Mouse (Mus musculus) limb, embryonic 13.5 days (tissue): ENCODE results near the gene Trim63. TPM values are rescaled to one million over a fixed set of nuclear protein-coding genes. Genes with fewer than 3 reads are reported as not detected.
"Not testable (repeated sequence)": the region's sequence is repeated elsewhere in the genome, so short reads cannot be mapped to it uniquely, and the experiment has no call there.

Experiments used
- ATAC-seq: fragments of 200-750 bp; cut with Nextera tagmentation; 2 replicates; pipeline ENCODE4 v1.8.0; 2017; ENCODE audit warnings: low read depth, moderate number of reproducible peaks, moderate TSS enrichment; ENCODE audit not compliant: low FRiP score
- H3K27ac ChIP-seq: fragments of 300-500 bp; sonication (generic); 2 replicates; pipeline ENCODE4 v1.5.1; 2015; ENCODE audit warnings: inconsistent platforms, mild to moderate bottlenecking, moderate library complexity
- H3K27me3 ChIP-seq: fragments of 300-500 bp; sonication (generic); 2 replicates; pipeline ENCODE4 v1.6.1; 2015; ENCODE audit warnings: mild to moderate bottlenecking, inconsistent platforms
- H3K36me3 ChIP-seq: fragments of 300-500 bp; sonication (generic); 2 replicates; pipeline ENCODE4 v1.6.1; 2015; ENCODE audit warnings: inconsistent platforms, mild to moderate bottlenecking, moderate library complexity
- H3K4me1 ChIP-seq: fragments of 300-500 bp; sonication (generic); 2 replicates; pipeline ENCODE4 v1.6.1; 2015; ENCODE audit warnings: inconsistent platforms
- H3K4me2 ChIP-seq: fragments of 300-500 bp; sonication (generic); replicated peaks from 2 replicates; pipeline ENCODE4 v1.6.1; 2015; ENCODE audit warnings: inconsistent platforms, mild to moderate bottlenecking, moderate library complexity
- H3K4me3 ChIP-seq: fragments of 300-500 bp; sonication (generic); 2 replicates; pipeline ENCODE4 v1.5.1; 2015; ENCODE audit warnings: moderate library complexity, mild to moderate bottlenecking, inconsistent platforms
- H3K9ac ChIP-seq: fragments of 300-500 bp; sonication (generic); 2 replicates; pipeline ENCODE4 v1.6.1; 2015; ENCODE audit warnings: mild to moderate bottlenecking, inconsistent platforms
- H3K9me3 ChIP-seq: fragments of 300-500 bp; sonication (generic); 2 replicates; pipeline ENCODE4 v1.6.1; 2016; ENCODE audit warnings: inconsistent platforms
- WGBS: fragments of 180-500 bp; shearing (Covaris S2); methylation state at CpG from one replicate; pipeline ENCODE4 v1.1.7; 2015; 5-methylcytosine and 5-hydroxymethylcytosine counted together
- polyA plus RNA-seq: library from polyadenylated mRNA; unstranded; fragments of >200 nt; fragmentation: Nextera tagmentation; extraction: Ambion mirVana; gene quantifications from 2 replicates; pipeline ENCODE4 v1.2.1, GENCODE M21; 2015

Gene Trim63
- polyA plus RNA-seq, 1 experiment from 2014 or later: 5.3 TPM

DNA sequence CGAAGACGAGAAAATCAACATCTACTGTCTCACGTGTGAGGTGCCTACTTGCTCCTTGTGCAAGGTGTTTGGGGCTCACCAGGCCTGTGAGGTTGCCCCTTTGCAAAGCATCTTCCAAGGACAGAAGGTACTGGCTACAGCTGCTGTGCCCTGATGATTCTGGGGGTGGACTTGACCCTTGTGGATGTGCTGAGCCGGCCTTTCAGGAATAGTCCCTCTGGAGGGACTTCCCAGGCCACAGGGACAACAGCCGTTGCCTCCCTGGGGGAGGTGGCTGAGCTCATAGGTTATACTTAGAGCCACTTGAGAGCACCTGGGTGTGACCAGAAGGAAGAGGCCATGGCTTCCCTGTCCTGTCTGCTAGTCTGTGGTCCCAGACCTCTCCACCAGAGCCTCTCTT, 4.8 kb downstream of the Trim63 start:
- Histone ChIP-seq H3K27ac (no peak overlapping the region), H3K4me3 (no peak overlapping the region), H3K27me3 (peaks cover 4% of the 10 kb centered on the region; the same call in 1 of the 2 replicates), H3K4me1 (peaks cover 6% of the 10 kb centered on the region; the same call in 1 of the 2 replicates), H3K9ac (no peak overlapping the region), H3K4me2 (no peak overlapping the region), H3K9me3 (peaks cover 4% of the 10 kb centered on the region; the same call in 1 of the 2 replicates), H3K36me3 (no peaks in the 10 kb centered on the region)
- 72% methylated on average over 5 of the region's 5 CpGs for WGBS
- no peak for ATAC-seq

GRCm38 (mm10) chr4:134321524-134321923, 6.6 kb downstream of the Trim63 start:
- Histone ChIP-seq H3K9ac (no peak overlapping the region), H3K27ac (no peak overlapping the region), H3K4me1 (no peaks in the 10 kb centered on the region), H3K4me2 (no peak overlapping the region), H3K9me3 (peaks cover 4% of the 10 kb centered on the region; the same call in 1 of the 2 replicates), H3K27me3 (peaks cover 4% of the 10 kb centered on the region; the same call in 1 of the 2 replicates), H3K4me3 (no peak overlapping the region), H3K36me3 (no peaks in the 10 kb centered on the region)
- no peak for ATAC-seq
- WGBS: 62% methylated on average over 3 of the region's 3 CpGs

DNA sequence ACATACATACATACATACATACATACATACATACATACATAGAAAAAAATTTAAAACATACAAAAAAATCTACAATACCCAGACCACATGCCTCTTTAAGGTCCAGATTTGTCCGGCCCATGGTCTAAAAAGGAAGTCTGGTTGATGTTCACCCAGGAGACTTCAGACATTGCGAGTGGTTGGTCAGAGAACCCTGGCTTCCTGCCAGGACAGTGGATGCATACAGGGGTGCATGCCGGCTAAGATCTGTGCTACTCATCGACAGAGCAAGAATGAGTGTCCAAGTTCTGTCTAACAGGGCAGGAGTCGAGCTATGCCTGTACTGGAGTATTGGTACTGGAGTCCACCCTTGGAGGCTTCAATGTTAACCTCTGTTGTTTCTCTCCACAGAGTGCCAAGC, 9.7 kb downstream of the Trim63 start:
- Histone ChIP-seq H3K4me3 (no peak overlapping the region), H3K4me1 (no peaks in the 10 kb centered on the region), H3K4me2 (no peak overlapping the region), H3K36me3 (no peaks in the 10 kb centered on the region), H3K9me3 (peaks cover 4% of the 10 kb centered on the region; the same call in 1 of the 2 replicates), H3K27me3 (peaks cover 4% of the 10 kb centered on the region; the same call in 1 of the 2 replicates), H3K27ac (no peak overlapping the region), H3K9ac (no peak overlapping the region)
- ATAC-seq: no peak
- 63% methylated on average over 5 of the region's 5 CpGs for WGBS

GRCm38 (mm10) chr4:134326859-134327530, 12.1 kb downstream of the Trim63 start:
- no peaks in the 10 kb centered on the region for H3K4me1 ChIP-seq
- no peaks in the 10 kb centered on the region for H3K9me3 ChIP-seq
- no peak overlapping the region for H3K4me3 ChIP-seq
- H3K36me3 ChIP-seq: no peaks in the 10 kb centered on the region
- H3K27me3 ChIP-seq: peaks cover 4% of the 10 kb centered on the region; the same call in 1 of the 2 replicates
- no peak overlapping the region for H3K9ac ChIP-seq
- no peak overlapping the region for H3K4me2 ChIP-seq
- WGBS: 72% methylated on average over 5 of the region's 5 CpGs
- H3K27ac ChIP-seq: no peak overlapping the region
- no peak for ATAC-seq

GRCm38 (mm10) chr4:134328151-134328550, 13.2 kb downstream of the Trim63 start:
- H3K4me1 ChIP-seq: no peaks in the 10 kb centered on the region
- no peak overlapping the region for H3K4me3 ChIP-seq
- no peak overlapping the region for H3K9ac ChIP-seq
- H3K4me2 ChIP-seq: no peak overlapping the region
- H3K27ac ChIP-seq: no peak overlapping the region
- H3K9me3 ChIP-seq: no peaks in the 10 kb centered on the region
- H3K27me3 ChIP-seq: no peaks in the 10 kb centered on the region
- no peak for ATAC-seq
- no peaks in the 10 kb centered on the region for H3K36me3 ChIP-seq
- 64% methylated on average over 8 of the region's 8 CpGs for WGBS

- Histone ChIP-seq H3K27me3 (no peaks in the 10 kb centered on the region), H3K4me3 (no peak overlapping the region), H3K4me2 (no peak overlapping the region), H3K27ac (no peak overlapping the region), H3K36me3 (no peaks in the 10 kb centered on the region), H3K4me1 (no peaks in the 10 kb centered on the region), H3K9ac (no peak overlapping the region), H3K9me3 (no peaks in the 10 kb centered on the region)
- WGBS: 88% methylated on average over 8 of the region's 8 CpGs
- ATAC-seq: no peak
These were observed 13.9 kb downstream of the Trim63 start for GRCm38 (mm10) chr4:134328832-134329231.

DNA sequence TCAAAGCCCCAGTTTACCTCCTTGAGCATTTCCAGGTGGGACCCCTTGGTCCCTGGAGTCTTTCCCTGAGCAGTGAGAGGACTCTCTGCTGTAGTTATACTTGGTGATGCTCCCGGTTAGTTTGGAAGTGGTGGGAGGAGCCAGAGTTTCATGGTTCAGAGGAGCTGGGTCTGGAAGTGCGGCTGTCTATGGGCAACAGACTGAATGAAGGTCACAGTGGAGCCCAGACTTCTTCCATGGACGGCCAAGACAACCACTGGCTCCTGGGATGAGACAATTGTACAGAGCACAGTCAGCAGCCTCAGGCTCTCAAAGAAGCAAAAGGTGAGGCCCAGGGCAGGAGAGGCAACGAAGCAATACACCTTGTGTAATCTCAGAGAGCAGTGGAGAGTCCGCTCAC, 15.4 kb downstream of the Trim63 start:
- no peak overlapping the region for H3K4me3 ChIP-seq
- H3K4me2 ChIP-seq: no peak overlapping the region
- H3K27me3 ChIP-seq: no peaks in the 10 kb centered on the region
- no peaks in the 10 kb centered on the region for H3K9me3 ChIP-seq
- 68% methylated on average over 5 of the region's 5 CpGs for WGBS
- no peaks in the 10 kb centered on the region for H3K36me3 ChIP-seq
- no peak for ATAC-seq
- H3K27ac ChIP-seq: no peak overlapping the region
- no peak overlapping the region for H3K9ac ChIP-seq
- no peaks in the 10 kb centered on the region for H3K4me1 ChIP-seq

GRCm38 (mm10) chr4:134341231-134341630, 26.3 kb downstream of the Trim63 start:
- H3K9ac ChIP-seq, H3K9me3 ChIP-seq, H3K4me2 ChIP-seq, H3K36me3 ChIP-seq, H3K27ac ChIP-seq, ATAC-seq, H3K4me3 ChIP-seq: not testable (repeated sequence)
- Histone ChIP-seq H3K4me1 (peaks cover 13% of the 10 kb centered on the region), H3K27me3 (peaks cover 59% of the 10 kb centered on the region)
- WGBS: 63% methylated on average over 6 of the region's 6 CpGs

DNA sequence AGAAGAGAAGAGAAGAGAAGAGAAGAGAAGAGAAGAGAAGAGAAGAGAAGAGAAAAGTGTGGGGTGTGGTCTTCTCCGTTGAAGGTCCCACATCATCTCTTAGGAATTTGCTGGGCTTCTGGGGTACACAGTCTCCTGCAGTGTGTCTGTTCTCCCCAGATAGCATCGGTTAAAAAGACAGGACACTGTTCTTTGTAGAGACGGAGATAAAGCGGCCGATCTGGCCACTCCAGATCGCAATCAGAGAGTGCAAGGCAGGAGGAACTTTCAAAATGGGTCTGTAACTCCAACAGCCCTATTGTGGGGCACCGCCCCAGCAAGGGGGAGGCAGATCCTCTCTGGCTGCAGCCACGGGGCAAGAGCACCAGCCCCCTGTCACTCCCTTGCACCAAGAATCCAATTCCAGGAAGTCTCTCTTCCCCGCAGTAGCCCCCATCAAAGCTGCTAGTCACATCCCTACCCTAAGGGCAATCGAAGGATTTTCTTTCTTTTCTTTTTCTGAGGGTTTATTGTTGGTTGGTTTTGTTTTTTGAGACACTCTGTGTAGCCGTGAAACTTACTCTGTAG, 27.4 kb downstream of the Trim63 start:
- no peak for ATAC-seq
- Histone ChIP-seq H3K4me2 (no peak overlapping the region), H3K9me3 (no peaks in the 10 kb centered on the region), H3K9ac (no peak overlapping the region), H3K4me1 (peaks cover 13% of the 10 kb centered on the region), H3K4me3 (peak overlapping the region; percentile 38; the same call in 1 of the 2 replicates), H3K27me3 (peaks cover 69% of the 10 kb centered on the region), H3K27ac (no peak overlapping the region), H3K36me3 (no peaks in the 10 kb centered on the region)
- 38% methylated on average over 11 of the region's 11 CpGs for WGBS

DNA sequence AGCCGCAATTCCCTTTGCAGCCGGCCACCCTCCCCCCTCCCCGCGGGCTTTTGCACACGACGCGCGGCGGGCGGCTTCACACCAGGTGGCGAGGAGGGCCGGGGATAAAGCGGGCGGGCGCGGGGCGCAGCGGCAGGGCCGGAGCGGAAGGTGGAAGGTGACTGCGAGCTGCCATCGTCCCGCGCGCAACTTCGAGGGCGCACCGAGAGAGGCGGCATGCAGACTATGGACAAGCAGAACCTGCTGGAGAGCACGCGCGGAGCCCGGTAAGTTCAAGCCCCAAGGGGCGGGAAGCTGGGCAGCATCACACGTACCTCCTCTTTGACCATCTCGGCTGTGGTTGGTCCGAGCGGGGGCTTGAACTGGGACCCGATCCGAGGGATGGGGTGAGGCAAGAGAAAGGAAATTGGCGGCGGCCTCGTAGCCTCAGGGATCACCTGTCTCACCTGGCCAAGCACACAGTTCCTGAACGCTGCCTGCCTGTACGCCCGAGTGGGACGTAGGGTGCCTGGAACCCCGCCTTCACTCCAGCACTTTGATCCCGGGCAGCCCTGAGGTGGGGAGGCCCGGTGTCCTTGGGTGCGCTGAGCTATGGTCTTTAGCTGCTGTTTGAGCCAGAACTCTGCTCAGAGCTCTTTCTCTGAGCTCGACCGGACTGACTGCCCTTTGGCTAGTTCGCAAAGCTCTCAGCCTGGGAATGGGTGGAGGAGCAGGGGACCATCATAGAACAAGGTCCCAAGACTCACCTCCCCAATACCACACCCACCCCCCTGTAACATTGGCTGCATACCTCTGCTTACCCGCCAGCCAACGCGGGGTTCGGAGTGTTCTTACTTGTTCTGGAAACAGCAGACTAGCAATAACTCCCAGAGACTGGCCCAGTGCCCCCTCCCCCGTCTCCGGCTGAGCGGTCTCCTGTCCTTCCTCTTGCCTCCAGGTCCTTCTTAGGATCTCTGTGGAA, 28.4 kb downstream of the Trim63 start, which contains the start of gene Slc30a2:
Slc30a2 (plus strand) TSS at position 111 of the 961 bp plus-strand sequence.
- no peaks in the 10 kb centered on the region for H3K9me3 ChIP-seq
- peaks cover 13% of the 10 kb centered on the region for H3K4me1 ChIP-seq
- H3K4me3 ChIP-seq: peak within 1 kb of the TSS; percentile 38
- H3K9ac ChIP-seq: peak within 1 kb of the TSS; percentile 56; the same call in 1 of the 2 replicates
- H3K36me3 ChIP-seq: no peaks in the 10 kb centered on the region
- ATAC-seq: no peak
- peaks cover 72% of the 10 kb centered on the region for H3K27me3 ChIP-seq
- peak within 1 kb of the TSS; percentile 65 for H3K4me2 ChIP-seq
- whole genome bisulfite sequencing: 2% methylated on average over 59 of the region's 61 CpGs
- no peak within 1 kb of the TSS for H3K27ac ChIP-seq

DNA sequence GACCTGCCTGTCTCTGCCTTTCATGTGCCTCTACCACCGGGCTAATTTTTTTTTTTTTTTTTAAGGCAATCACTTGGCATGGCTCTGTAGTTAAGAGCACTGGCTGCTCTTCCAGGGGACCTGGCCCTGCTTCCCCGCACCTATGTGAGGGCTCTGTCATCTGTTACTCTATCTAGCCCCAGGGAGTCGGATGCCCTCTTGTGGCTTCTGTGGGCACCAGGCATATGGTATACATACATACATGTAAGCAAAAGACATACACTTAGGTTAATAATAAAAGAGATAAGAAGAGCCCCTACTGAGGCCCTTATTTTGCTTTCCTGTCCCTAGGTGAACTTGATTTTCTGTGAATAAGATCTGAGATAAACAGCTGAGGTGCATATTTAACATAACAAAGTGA, 29.7 kb downstream of the Trim63 start:
- no peak overlapping the region for H3K4me3 ChIP-seq
- H3K9ac ChIP-seq: no peak overlapping the region
- peaks cover 72% of the 10 kb centered on the region for H3K27me3 ChIP-seq
- no peaks in the 10 kb centered on the region for H3K36me3 ChIP-seq
- H3K4me2 ChIP-seq: no peak overlapping the region
- H3K4me1 ChIP-seq: peaks cover 13% of the 10 kb centered on the region
- no peak overlapping the region for H3K27ac ChIP-seq
- WGBS: 41% methylated on average over 3 of the region's 3 CpGs
- ATAC-seq: no peak
- H3K9me3 ChIP-seq: no peaks in the 10 kb centered on the region

DNA sequence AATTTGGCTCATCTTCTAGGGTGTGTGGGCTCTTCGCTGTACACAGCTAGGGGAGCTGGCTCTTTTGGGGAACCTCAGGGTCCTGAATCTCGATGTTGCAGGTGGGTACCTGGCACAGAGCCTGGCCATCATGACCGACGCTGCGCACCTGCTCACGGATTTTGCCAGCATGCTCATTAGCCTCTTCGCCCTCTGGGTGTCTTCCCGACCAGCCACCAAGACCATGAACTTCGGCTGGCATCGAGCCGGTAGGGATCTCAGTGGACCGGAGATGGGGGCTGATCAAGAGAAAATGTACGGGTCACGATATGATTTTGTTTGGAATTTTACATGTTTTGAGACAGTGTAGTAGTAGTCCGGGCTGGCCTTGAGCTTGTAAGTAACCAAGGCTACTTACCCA, 30.9 kb downstream of the Trim63 start:
- Histone ChIP-seq H3K36me3 (no peaks in the 10 kb centered on the region), H3K27ac (no peak overlapping the region), H3K9ac (no peak overlapping the region), H3K27me3 (peaks cover 65% of the 10 kb centered on the region), H3K9me3 (no peaks in the 10 kb centered on the region), H3K4me2 (no peak overlapping the region), H3K4me3 (no peak overlapping the region), H3K4me1 (peaks cover 13% of the 10 kb centered on the region)
- no peak for ATAC-seq
- 87% methylated on average over 15 of the region's 15 CpGs for WGBS
